ENCODE assay signal across 22 mouse cellular contexts in the genomic region with DNA sequence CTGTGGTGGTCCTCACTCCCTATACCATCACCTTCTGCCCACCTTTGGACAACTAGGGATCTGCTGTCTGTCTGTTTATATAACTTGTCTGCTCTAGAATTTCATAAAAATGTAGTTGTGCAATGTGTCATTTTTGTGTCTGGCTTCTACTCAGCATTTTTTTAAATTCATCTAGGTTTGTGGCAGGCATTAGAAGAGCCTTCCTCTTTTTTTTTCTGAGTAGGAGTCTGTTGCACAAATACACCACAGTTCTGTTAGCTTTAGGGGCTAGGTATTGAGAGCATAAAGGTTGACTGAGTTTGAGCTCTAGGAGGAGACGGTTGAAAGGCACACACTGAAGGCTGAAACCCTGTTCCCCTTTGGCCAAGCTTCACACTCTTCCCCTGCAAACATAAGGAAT. TPM values are rescaled to one million over a fixed set of nuclear protein-coding genes. Genes with fewer than 3 reads are reported as not detected.
A peak's percentile ranks its signal among the peaks of the same experiment; 100 is the strongest.
DNase-seq lines count a peak whose midpoint lies in the region; ATAC-seq and TF ChIP-seq lines count a peak whose summit lies in the region.
"Had no signal": no experiment of that assay in that cellular context is flagged by ENCODE, and none has a peak within 500 bp of the region (broad histone marks: within the 10 kb centered on the region; RNA-seq: fewer than 3 reads in every experiment).

No protein-coding gene starts in this region.

- peaks cover 4% of the 10 kb centered on the region; the same call in 1 of the 2 replicates for H3K27me3 ChIP-seq in liver, embryonic 15.5 days
- H3K27me3 ChIP-seq in MEL (ENCODE audit: control insufficient read depth in 1 of 2, insufficient read depth in 2 of 2, low read length in 2 of 2), result peaks cover 2 to 4% of the 10 kb centered on the region in 2 experiments; a peak in 3 of 4 replicates
- H3K27me3 ChIP-seq: embryonic facial prominence, embryonic 13.5 days; heart, embryonic 13.5 days; hindbrain, embryonic 15.5 days had no signal

- no peak for TF ChIP-seq EP300 in MEL (IDR thresholded peaks at IDR 0.05; ENCODE audit: low read depth in 1 of 2, low read length in 2 of 2)

- no peak for TF ChIP-seq RAD21 in MEL (IDR thresholded peaks at IDR 0.05; ENCODE audit: low read depth, low read length)

- DNase-seq in liver (no peak), 416B (ENCODE audit: low read depth) (peak; percentile 61), MEL (ENCODE audit: low read depth, low spot score) (no peak)
- DNase-seq in gastrocnemius, adult 2 months, result no peak
- no peak for DNase-seq in embryo, embryonic 11 days
- DNase-seq in urinary bladder, adult 2 months (ENCODE audit: low spot score), result no peak
- DNase-seq: adrenal gland, postnatal 10 days; B cell, adult 2 months; cerebellum, adult 2 months; cerebellum, postnatal 10 days; gastrocnemius, postnatal 25 days; heart, adult 11 months had no signal

- 0 out of 2 replicates have a peak overlapping the region, but pooled peaks have one; percentile 12 for H3K27ac ChIP-seq in liver, embryonic 15.5 days (replicated peaks)
- no peak overlapping the region for H3K27ac ChIP-seq in MEL (ENCODE audit: control insufficient read depth, low read depth, low read length)
- H3K27ac ChIP-seq in gastrocnemius, adult 2 months, result no peak overlapping the region
- H3K27ac ChIP-seq: embryonic facial prominence, embryonic 13.5 days; forebrain, embryonic 12.5 days; hindbrain, embryonic 15.5 days had no signal

- TF ChIP-seq CTCF in MEL (IDR thresholded peaks at IDR 0.05 in 2 of 3, conservative IDR thresholded peaks at IDR 0.05 in 1 of 3; ENCODE audit: control insufficient read depth in 1 of 3, insufficient read depth in 1 of 3, low read depth in 2 of 3, low read length in 3 of 3, poor library complexity in 1 of 3, severe bottlenecking in 1 of 3), result no peak
- TF ChIP-seq CTCF in gastrocnemius, adult 2 months (IDR thresholded peaks at IDR 0.05), result no peak

- H3K4me2 ChIP-seq in liver, embryonic 15.5 days, result no peak overlapping the region
- H3K4me2 ChIP-seq: embryonic facial prominence, embryonic 13.5 days; forebrain, embryonic 12.5 days; heart, embryonic 13.5 days; hindbrain, embryonic 15.5 days had no signal

- no peaks in the 10 kb centered on the region for H3K9me3 ChIP-seq in liver, embryonic 15.5 days (replicated peaks)
- no peaks in the 10 kb centered on the region for H3K9me3 ChIP-seq in MEL (replicated peaks; ENCODE audit: insufficient read depth, low read length)
- H3K9me3 ChIP-seq: embryonic facial prominence, embryonic 13.5 days; forebrain, embryonic 12.5 days; G1E; heart, embryonic 13.5 days; hindbrain, embryonic 15.5 days had no signal

- peaks cover 19% of the 10 kb centered on the region for H3K4me1 ChIP-seq in liver, embryonic 15.5 days (replicated peaks)
- peaks cover 2 to 3% of the 10 kb centered on the region in 2 experiments; a peak in 1 of 4 replicates for H3K4me1 ChIP-seq in MEL (ENCODE audit: control insufficient read depth in 1 of 2, insufficient read depth in 2 of 2, low read length in 2 of 2)
- H3K4me1 ChIP-seq: embryonic facial prominence, embryonic 13.5 days; forebrain, embryonic 12.5 days; hindbrain, embryonic 15.5 days had no signal

- no peak overlapping the region for H3K9ac ChIP-seq in liver, embryonic 15.5 days
- no peak overlapping the region for H3K9ac ChIP-seq in MEL (ENCODE audit: control insufficient read depth, low read depth, low read length, poor library complexity, severe bottlenecking)
- H3K9ac ChIP-seq: embryonic facial prominence, embryonic 13.5 days; forebrain, embryonic 12.5 days; heart, embryonic 13.5 days; hindbrain, embryonic 15.5 days had no signal

- 36% methylated on average over 1 of the region's 1 CpGs for whole genome bisulfite sequencing in liver, embryonic 15.5 days (ENCODE audit: insufficient replicate concordance)

- TF ChIP-seq POLR2A in MEL (IDR thresholded peaks at IDR 0.05; ENCODE audit: control insufficient read depth in 1 of 2, insufficient read depth in 1 of 2, low read depth in 1 of 2, low read length in 2 of 2, poor library complexity in 1 of 2), result no peak

- no peak for ATAC-seq in liver, embryonic 15.5 days (ENCODE audit: insufficient read depth)
- ATAC-seq in granulocyte monocyte progenitor cell, adult 5-6 weeks (replicated peaks; ENCODE audit: poor library complexity, severe bottlenecking), result peak; percentile 91
- ATAC-seq: CD4-positive, CD25-positive, alpha-beta regulatory T cell, adult 4 months; forebrain, embryonic 16.5 days; inflammation-experienced regulatory T-cells, adult 6 months had no signal

- H3K4me3 ChIP-seq in liver, embryonic 15.5 days (replicated peaks), result no peak overlapping the region
- no peak overlapping the region for H3K4me3 ChIP-seq in MEL (ENCODE audit: control insufficient read depth in 1 of 2, insufficient read depth in 1 of 2, low read depth in 2 of 2, low read length in 2 of 2)
- no peak overlapping the region for H3K4me3 ChIP-seq in gastrocnemius, adult 2 months
- H3K4me3 ChIP-seq: embryonic facial prominence, embryonic 13.5 days; forebrain, embryonic 12.5 days; heart, embryonic 13.5 days; hindbrain, embryonic 15.5 days had no signal

- H3K36me3 ChIP-seq in liver, embryonic 15.5 days (replicated peaks), result no peaks in the 10 kb centered on the region
- H3K36me3 ChIP-seq in MEL (ENCODE audit: control insufficient read depth in 1 of 2, insufficient read depth in 2 of 2, low read length in 2 of 2), result peaks cover 0 to 3% of the 10 kb centered on the region in 2 experiments; a peak in 2 of 4 replicates
- H3K36me3 ChIP-seq: embryonic facial prominence, embryonic 13.5 days; forebrain, embryonic 12.5 days; G1E; heart, embryonic 13.5 days; hindbrain, embryonic 15.5 days had no signal

- no peaks in the 10 kb centered on the region for H3K79me2 ChIP-seq in MEL (ENCODE audit: control insufficient read depth, insufficient read depth, low read length, poor library complexity)

- intact Hi-C loops in gastrocnemius, adult 2 months (cut with DNase I), result no loop called here

TF ChIP-seq in MEL, 35 proteins besides CTCF, POLR2A, EP300 and RAD21:
- TF ChIP-seq ZNF384 (IDR thresholded peaks at IDR 0.05; ENCODE audit: low read depth, low read length) (peak; percentile 27; the same call in 1 of the 2 replicates), MEF2A (IDR thresholded peaks at IDR 0.05; ENCODE audit: extremely low read depth, insufficient replicate concordance, low read depth, low read length, poor library complexity, severe bottlenecking) (no peak)
TF ChIP-seq in MEL: peak in this region for 1.

RNA-seq across cellular contexts. Expression of gene Trp53inp2, which starts 7.6 kb away (rescaled TPM):
- 4.1 and 4.6 TPM in 2 replicates for polyA plus RNA-seq in liver, embryonic 15.5 days (2015; fragmentation: Nextera tagmentation; extraction: Ambion mirVana)
- total RNA-seq in MEL (2012; rRNA removed), result 1.7 and 2.7 TPM in 2 replicates
- polyA plus RNA-seq in MEL (2012; ENCODE audit: insufficient read depth in 1 of 2, insufficient read length in 2 of 2, low read depth in 1 of 2, low replicate concordance in 2 of 2, missing spikeins in 1 of 2), result 1 to 10 TPM in 1 of 2 experiments, not detected in 1; 7.0 TPM
- 0.23 and 0.95 TPM in 2 replicates for total RNA-seq in granulocyte monocyte progenitor cell, adult 5-6 weeks (2014; fragmentation: Nextera tagmentation)
- total RNA-seq in granulocyte monocyte progenitor cell, adult 5-6 weeks (2017), result 2.9 and 4.8 TPM in 2 replicates
- 100 to 1,000 TPM; 334 to 391 TPM for total RNA-seq in gastrocnemius, adult 2 months (2021)
- polyA plus RNA-seq in urinary bladder, adult 2 months (2012; rRNA removed), result 82.3 and 107 TPM in 2 replicates

RNA-seq across cellular contexts. Expression of gene Pigu, which starts 16.1 kb away (rescaled TPM):
- polyA plus RNA-seq in liver, embryonic 15.5 days (2015; fragmentation: Nextera tagmentation; extraction: Ambion mirVana), result 19.9 and 21.0 TPM in 2 replicates
- 27.7 and 30.1 TPM in 2 replicates for total RNA-seq in MEL (2012; rRNA removed)
- polyA plus RNA-seq in MEL (2012; ENCODE audit: insufficient read depth in 1 of 2, insufficient read length in 2 of 2, low read depth in 1 of 2, low replicate concordance in 2 of 2, missing spikeins in 1 of 2), result 10 to 100 TPM in 1 of 2 experiments, not detected in 1; 59.0 TPM
- total RNA-seq in granulocyte monocyte progenitor cell, adult 5-6 weeks (2014; fragmentation: Nextera tagmentation), result 51.4 and 52.3 TPM in 2 replicates
- total RNA-seq in granulocyte monocyte progenitor cell, adult 5-6 weeks (2017), result 44.0 TPM in 2 replicates
- 10 to 100 TPM; 23.8 to 24.7 TPM for total RNA-seq in gastrocnemius, adult 2 months (2021)
- 28.0 and 32.2 TPM in 2 replicates for polyA plus RNA-seq in urinary bladder, adult 2 months (2012; rRNA removed)

Comparison
In these comparisons a context has a peak if more than half of its experiments do, and no peak if none do; other contexts are left out.
1. RNA of gene Trp53inp2, which starts 7.6 kb away (total RNA-seq): 334 to 391 TPM in gastrocnemius, adult 2 months; 0.23 to 4.8 TPM in granulocyte monocyte progenitor cell, adult 5-6 weeks and 1.7 to 2.7 TPM in MEL; every median in the first group is over 10 times any median in the second.